Mouse (Mus musculus) CH12.LX (cell line): ENCODE data around the gene Nrxn3. TPM values are rescaled to one million over a fixed set of nuclear protein-coding genes. Genes with fewer than 3 reads are reported as not detected.

Experiments used
- DNase-seq: peaks from one replicate; pipeline ENCODE4 v3.0.0-alpha.2; 2013; ENCODE audit errors: extremely low read depth
- H3K27ac ChIP-seq: 2 replicates; pipeline ENCODE4 v1.5.1; 2012; ENCODE audit warnings: low read depth, mild to moderate bottlenecking, control low read depth, moderate library complexity; ENCODE audit not compliant: insufficient read depth
- H3K27me3 ChIP-seq: replicated peaks from 2 replicates; pipeline ENCODE3; 2012; ENCODE audit warnings: inconsistent platforms
- H3K36me3 ChIP-seq, 2 experiments: replicated peaks in 1 of 2; 2 replicates each; pipeline versions ENCODE3 to v1.6.1; 2012; ENCODE audit warnings: inconsistent platforms in 1 of 2, low read length in 1 of 2, mild to moderate bottlenecking in 1 of 2, mixed read lengths in 1 of 2, moderate library complexity in 1 of 2; ENCODE audit not compliant: control insufficient read depth in 1 of 2, insufficient read depth in 1 of 2
- H3K4me1 ChIP-seq, 2 experiments: 2 replicates each; pipeline ENCODE4 v1.6.1; 2012; ENCODE audit warnings: inconsistent platforms in 1 of 2, moderate library complexity in 1 of 2; ENCODE audit not compliant: insufficient read depth in 2 of 2, control insufficient read depth in 1 of 2
- H3K4me2 ChIP-seq: 2 replicates; pipeline ENCODE4 v1.6.1; 2012; ENCODE audit warnings: low read depth, mild to moderate bottlenecking, control low read depth; ENCODE audit not compliant: poor library complexity, insufficient read depth, severe bottlenecking
- H3K4me3 ChIP-seq, 3 experiments: fragments of 150-350 bp in 1 of 3; sonication (generic) in 1 of 3; replicated peaks in 1 of 3; 2 replicates each; pipeline versions ENCODE3 to v1.5.1; 2011 to 2012; ENCODE audit warnings: low read depth in 2 of 3, low read length in 2 of 3, mild to moderate bottlenecking in 2 of 3, moderate library complexity in 2 of 3, control low read depth in 1 of 3, improper control_type of control experiment in 1 of 3, inconsistent platforms in 1 of 3, mixed read lengths in 1 of 3; ENCODE audit not compliant: poor library complexity in 1 of 3
- H3K79me2 ChIP-seq: replicated peaks from 2 replicates; pipeline ENCODE4 v1.6.1; 2012; ENCODE audit warnings: mild to moderate bottlenecking, moderate library complexity; ENCODE audit not compliant: control insufficient read depth, poor library complexity, insufficient read depth, severe bottlenecking; ENCODE audit errors: extremely low read depth
- H3K9ac ChIP-seq: 2 replicates; pipeline ENCODE4 v1.6.1; 2012; ENCODE audit warnings: low read depth, mild to moderate bottlenecking, control low read depth, moderate library complexity; ENCODE audit not compliant: insufficient read depth
- H3K9me3 ChIP-seq: replicated peaks from 2 replicates; pipeline ENCODE3; 2012; ENCODE audit warnings: low read length, inconsistent platforms, mixed read lengths
- BHLHE40 ChIP-seq: IDR thresholded peaks from 2 replicates; pipeline ENCODE4 v1.6.1; 2011; ENCODE audit warnings: mild to moderate bottlenecking, low read depth, low read length, improper control_type of control experiment
- CHD2 ChIP-seq: IDR thresholded peaks from 2 replicates; pipeline ENCODE4 v1.6.1; 2011; ENCODE audit warnings: low read length, improper control_type of control experiment
- CTCF ChIP-seq, 2 experiments: IDR thresholded peaks in 1 of 2; conservative IDR thresholded peaks in 1 of 2; 2 replicates each; pipeline ENCODE4 v1.5.1; 2011 to 2012; ENCODE audit warnings: low read depth in 2 of 2, low read length in 2 of 2, improper control_type of control experiment in 1 of 2, inconsistent platforms in 1 of 2, mild to moderate bottlenecking in 1 of 2, moderate library complexity in 1 of 2
- E2F4 ChIP-seq: IDR thresholded peaks from 2 replicates; pipeline ENCODE4 v1.6.1; 2011; ENCODE audit warnings: low read depth, low read length, improper control_type of control experiment; ENCODE audit not compliant: insufficient replicate concordance
- ELF1 ChIP-seq: IDR thresholded peaks from 2 replicates; pipeline ENCODE4 v1.6.1; 2014; ENCODE audit warnings: low read depth, mild to moderate bottlenecking, inconsistent platforms, low read length, improper control_type of control experiment
- EP300 ChIP-seq: IDR thresholded peaks from 2 replicates; pipeline ENCODE4 v1.6.1; 2011; ENCODE audit warnings: low read length, improper control_type of control experiment
- ETS1 ChIP-seq: conservative IDR thresholded peaks from 2 replicates; pipeline ENCODE4 v1.6.1; 2012; ENCODE audit warnings: low read depth, mild to moderate bottlenecking, inconsistent platforms, low read length, improper control_type of control experiment, moderate library complexity
- GABPA ChIP-seq: IDR thresholded peaks from 2 replicates; pipeline ENCODE4 v1.6.1; 2012; ENCODE audit warnings: low read depth, low read length, improper control_type of control experiment, inconsistent platforms; ENCODE audit not compliant: insufficient replicate concordance
- HCFC1 ChIP-seq: IDR thresholded peaks from 2 replicates; pipeline ENCODE4 v1.6.1; 2012; ENCODE audit warnings: low read depth, mild to moderate bottlenecking, inconsistent platforms, low read length, improper control_type of control experiment
- JUN ChIP-seq: IDR thresholded peaks from 2 replicates; pipeline ENCODE4 v1.6.1; 2011; ENCODE audit warnings: low read depth, mild to moderate bottlenecking, low read length, improper control_type of control experiment, moderate library complexity; ENCODE audit not compliant: insufficient read depth
- JUND ChIP-seq: conservative IDR thresholded peaks from 2 replicates; pipeline ENCODE4 v1.6.1; 2011; ENCODE audit warnings: low read depth, low read length, improper control_type of control experiment
- MAFK ChIP-seq: IDR thresholded peaks from 2 replicates; pipeline ENCODE4 v1.6.1; 2011; ENCODE audit warnings: low read length, improper control_type of control experiment; ENCODE audit not compliant: insufficient replicate concordance
- MAX ChIP-seq: IDR thresholded peaks from 2 replicates; pipeline ENCODE4 v1.6.1; 2011; ENCODE audit warnings: low read length, improper control_type of control experiment
- MEF2A ChIP-seq: IDR thresholded peaks from 2 replicates; pipeline ENCODE4 v1.6.1; 2014; ENCODE audit warnings: low read depth, mild to moderate bottlenecking, inconsistent platforms, low read length, improper control_type of control experiment, borderline replicate concordance
- MXI1 ChIP-seq: IDR thresholded peaks from 2 replicates; pipeline ENCODE4 v1.6.1; 2011; ENCODE audit warnings: mild to moderate bottlenecking, low read depth, low read length, improper control_type of control experiment
- MYC ChIP-seq: IDR thresholded peaks from 2 replicates; pipeline ENCODE4 v1.6.1; 2011; ENCODE audit warnings: low read depth, mild to moderate bottlenecking, improper control_type of control experiment, low read length
- NELFE ChIP-seq: IDR thresholded peaks from 2 replicates; pipeline ENCODE4 v1.6.1; 2011; ENCODE audit warnings: low read depth, low read length, improper control_type of control experiment
- NRF1 ChIP-seq: IDR thresholded peaks from 2 replicates; pipeline ENCODE4 v1.6.1; 2014; ENCODE audit warnings: low read depth, mild to moderate bottlenecking, inconsistent platforms, low read length, improper control_type of control experiment, moderate library complexity
- POLR2AphosphoS2 ChIP-seq: IDR thresholded peaks from 2 replicates; pipeline ENCODE4 v1.6.1; 2011; ENCODE audit warnings: low read depth, low read length, improper control_type of control experiment
- RAD21 ChIP-seq: IDR thresholded peaks from 2 replicates; pipeline ENCODE4 v1.6.1; 2011; ENCODE audit warnings: low read depth, mild to moderate bottlenecking, low read length, improper control_type of control experiment, moderate library complexity
- RCOR1 ChIP-seq: conservative IDR thresholded peaks from 2 replicates; pipeline ENCODE4 v1.6.1; 2012; ENCODE audit warnings: low read depth, mild to moderate bottlenecking, inconsistent platforms, low read length, improper control_type of control experiment
- SMC3 ChIP-seq: IDR thresholded peaks from 2 replicates; pipeline ENCODE4 v1.6.1; 2011; ENCODE audit warnings: low read depth, low read length, improper control_type of control experiment
- TBP ChIP-seq: conservative IDR thresholded peaks from 2 replicates; pipeline ENCODE4 v1.6.1; 2011; ENCODE audit warnings: low read depth, low read length, improper control_type of control experiment
- TCF12 ChIP-seq: IDR thresholded peaks from 2 replicates; pipeline ENCODE4 v1.6.1; 2014; ENCODE audit warnings: low read depth, mild to moderate bottlenecking, inconsistent platforms, low read length, improper control_type of control experiment
- UBTF ChIP-seq: IDR thresholded peaks from 2 replicates; pipeline ENCODE4 v1.6.1; 2012; ENCODE audit warnings: low read depth, mild to moderate bottlenecking, inconsistent platforms, low read length, improper control_type of control experiment, moderate library complexity
- USF2 ChIP-seq: conservative IDR thresholded peaks from 2 replicates; pipeline ENCODE4 v1.6.1; 2011; ENCODE audit warnings: low read depth, low read length, improper control_type of control experiment
- dilution Hi-C: fragments of 300-500 bp; cut with MboI; formaldehyde crosslinking; loops from 2 replicates; pipeline ENCODE4 v1.14.3; 2020; ENCODE audit warnings: low sequenced_read_pairs; ENCODE audit not compliant: extremely low pct_unique_long_range_greater_than_20kb, extremely low pct_ligation_motif_present
- in situ Hi-C: fragments of 300-500 bp; cut with MboI; formaldehyde crosslinking; loops from 3 replicates; pipeline ENCODE4 v1.14.3; 2019; ENCODE audit warnings: low sequenced_read_pairs, low pct_ligation_motif_present, low pct_unique_long_range_greater_than_20kb, mixed read lengths
- polyA plus RNA-seq: library from polyadenylated mRNA; unstranded; fragments of >175 nt; gene quantifications from 2 replicates; pipeline ENCODE4 v1.2.1, GENCODE M21; 2012; ENCODE audit warnings: low read depth; ENCODE audit not compliant: insufficient read length
- total RNA-seq, 2 experiments: library from RNA; depleted of rRNA; stranded (reverse); fragments of 300-350 nt in 1 of 2; fragments of >200 nt in 1 of 2; gene quantifications; 2 replicates each; pipeline ENCODE4 v1.2.3; 2012 to 2014

Nrxn3 gene
- total and polyA plus RNA-seq, 3 experiments, result 0.04 to 0.17 (median 0.09) TPM

- Histone ChIP-seq H3K4me1 (peaks cover 6 to 50% of the 10 kb centered on the region in 2 experiments; a peak in 3 of 4 replicates), H3K27ac (no peak overlapping the region), H3K36me3 (no peaks in the 10 kb centered on the region), H3K9ac (no peak overlapping the region), H3K9me3 (no peaks in the 10 kb centered on the region), H3K4me2 (no peak overlapping the region), H3K79me2 (no peaks in the 10 kb centered on the region), H3K4me3 (no peak overlapping the region), H3K27me3 (no peaks in the 10 kb centered on the region)
- in situ Hi-C loops, result no loop called here
- no peak for TF ChIP-seq TCF12
- TF ChIP-seq E2F4, result no peak
- dilution Hi-C loops, result no loop called here
- no peak for DNase-seq
Measured at GRCm38 (mm10) chr12:89470226-89470625, 747.5 kb downstream of the Nrxn3 start.

- DNase-seq, result no peak
- no peak overlapping the region for H3K4me3 ChIP-seq
- H3K27me3 ChIP-seq, result no peaks in the 10 kb centered on the region
- TF ChIP-seq POLR2AphosphoS2 (no peak), CTCF (conservative IDR thresholded peaks at IDR 0.05 in 1 of 2, IDR thresholded peaks at IDR 0.05 in 1 of 2; ENCODE audit: low read depth in 2 of 2, low read length in 2 of 2) (no peak), MYC (0 out of 2 replicates have a peak, but pooled peaks have one; percentile 15), BHLHE40 (peak; percentile 59), MAX (no peak), ELF1 (no peak), HCFC1 (no peak)
- H3K27ac ChIP-seq, result peak overlapping the region; percentile 48; the same call in 1 of the 2 replicates
- H3K36me3 ChIP-seq, result no peaks in the 10 kb centered on the region
- dilution Hi-C loops (no loop called here), in situ Hi-C loops (no loop called here)
- H3K4me1 ChIP-seq, result peaks cover 6 to 52% of the 10 kb centered on the region in 2 experiments; a peak in 3 of 4 replicates
- H3K9ac ChIP-seq, result no peak overlapping the region
- no peak overlapping the region for H3K4me2 ChIP-seq
- H3K9me3 ChIP-seq, result no peaks in the 10 kb centered on the region
- H3K79me2 ChIP-seq, result no peaks in the 10 kb centered on the region
Measured at GRCm38 (mm10) chr12:89471289-89471688, 748.6 kb downstream of the Nrxn3 start.

GRCm38 (mm10) chr12:89471874-89472273 is 749.2 kb downstream of the Nrxn3 start:
- DNase-seq, result peak; percentile 89
- no peak overlapping the region for H3K4me2 ChIP-seq
- H3K27me3 ChIP-seq, result no peaks in the 10 kb centered on the region
- no peaks in the 10 kb centered on the region for H3K9me3 ChIP-seq
- no peak overlapping the region for H3K9ac ChIP-seq
- peaks cover 6 to 52% of the 10 kb centered on the region in 2 experiments; a peak in 3 of 4 replicates for H3K4me1 ChIP-seq
- dilution Hi-C loops, result no loop called here
- in situ Hi-C loops, result no loop called here
- H3K79me2 ChIP-seq, result no peaks in the 10 kb centered on the region
- no peaks in the 10 kb centered on the region for H3K36me3 ChIP-seq
- no peak overlapping the region for H3K4me3 ChIP-seq
- no peak overlapping the region for H3K27ac ChIP-seq
- TF ChIP-seq MEF2A (no peak), JUN (no peak), NRF1 (no peak), NELFE (no peak), SMC3 (peak; percentile 31; the same call in 1 of the 2 replicates), GABPA (no peak), RAD21 (peak; percentile 56), MAX (no peak), ETS1 (0 out of 2 replicates have a peak, but pooled peaks have one; percentile 27), RCOR1 (no peak), MYC (no peak), TBP (no peak), E2F4 (no peak), CTCF (conservative IDR thresholded peaks at IDR 0.05 in 1 of 2, IDR thresholded peaks at IDR 0.05 in 1 of 2; ENCODE audit: low read depth in 2 of 2, low read length in 2 of 2) (peak in 1 of 2 experiments; percentile 51; a peak in 2 of 4 replicates), USF2 (no peak), MXI1 (no peak), UBTF (no peak), CHD2 (no peak), EP300 (peak; percentile 39), JUND (no peak), MAFK (no peak)
